Mouse (Mus musculus) forebrain, embryonic 13.5 days (tissue): ENCODE measurements around the gene Olfr131. TPM values are rescaled to one million over a fixed set of nuclear protein-coding genes. Genes with fewer than 3 reads are reported as not detected.
"Not testable (repeated sequence)": the region's sequence is repeated elsewhere in the genome, so short reads cannot be mapped to it uniquely, and the experiment has no call there.

ENCODE experiments used
- ATAC-seq: fragments of 200-750 bp; cut with Nextera tagmentation; 2 replicates; pipeline ENCODE4 v1.8.0; 2017
- H3K27ac ChIP-seq: fragments of 300-500 bp; sonication (generic); 2 replicates; pipeline ENCODE4 v1.5.1; 2015; ENCODE audit warnings: inconsistent platforms, mild to moderate bottlenecking, moderate library complexity
- H3K27me3 ChIP-seq: fragments of 300-500 bp; sonication (generic); 2 replicates; pipeline ENCODE4 v1.6.1; 2015; ENCODE audit warnings: mild to moderate bottlenecking, inconsistent platforms
- H3K36me3 ChIP-seq: fragments of 300-500 bp; sonication (generic); 2 replicates; pipeline ENCODE4 v1.6.1; 2015; ENCODE audit warnings: mild to moderate bottlenecking, inconsistent platforms; ENCODE audit not compliant: poor library complexity, severe bottlenecking
- H3K4me1 ChIP-seq: fragments of 300-500 bp; sonication (generic); 2 replicates; pipeline ENCODE4 v1.6.1; 2015; ENCODE audit warnings: inconsistent platforms
- H3K4me2 ChIP-seq: fragments of 300-500 bp; sonication (generic); 2 replicates; pipeline ENCODE4 v1.6.1; 2015; ENCODE audit warnings: inconsistent platforms, mild to moderate bottlenecking, moderate library complexity
- H3K4me3 ChIP-seq: fragments of 300-500 bp; sonication (generic); 2 replicates; pipeline ENCODE4 v1.5.1; 2015; ENCODE audit warnings: mild to moderate bottlenecking, inconsistent platforms
- H3K9ac ChIP-seq: fragments of 300-500 bp; sonication (generic); 2 replicates; pipeline ENCODE4 v1.6.1; 2015; ENCODE audit warnings: mild to moderate bottlenecking, inconsistent platforms
- H3K9me3 ChIP-seq: fragments of 300-500 bp; sonication (generic); replicated peaks from 2 replicates; pipeline ENCODE4 v1.6.1; 2016; ENCODE audit warnings: inconsistent platforms
- WGBS: fragments of 180-500 bp; shearing (Covaris S2); methylation state at CpG from one replicate; pipeline ENCODE4 v1.1.7; 2015; 5-methylcytosine and 5-hydroxymethylcytosine counted together
- polyA plus RNA-seq: library from polyadenylated mRNA; unstranded; fragments of >200 nt; fragmentation: Nextera tagmentation; extraction: Ambion mirVana; gene quantifications from 2 replicates; pipeline ENCODE4 v1.2.1, GENCODE M21; 2015

Olfr131 gene
- not detected in 2 replicates for polyA plus RNA-seq

DNA sequence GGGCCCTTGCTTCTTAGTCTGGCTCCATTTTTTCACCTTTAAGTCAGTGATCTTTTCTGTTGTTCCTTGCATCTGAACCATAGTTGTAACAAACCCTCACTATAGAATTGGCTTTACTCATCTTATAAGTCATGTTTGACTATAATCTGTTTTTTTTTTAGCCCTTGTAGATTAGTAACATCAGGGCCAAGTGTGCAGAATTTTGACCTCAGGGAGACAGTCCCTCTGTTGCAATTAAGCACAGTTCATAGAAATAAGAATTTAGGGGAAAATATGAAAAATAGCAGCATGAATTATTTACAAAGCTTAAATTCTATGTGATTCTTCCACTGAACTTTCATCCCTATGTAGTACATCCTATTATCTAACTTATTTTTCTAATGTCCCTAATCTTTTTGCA lies at the start of gene Olfr131:
Gene Olfr131 (minus strand): TSS at position 101 of the 400 bp plus-strand sequence.
- no peak for ATAC-seq
- Histone ChIP-seq H3K4me2 (no peak within 1 kb of the TSS), H3K4me1 (no peaks in the 10 kb centered on the region), H3K9ac (no peak within 1 kb of the TSS), H3K4me3 (no peak within 1 kb of the TSS), H3K36me3 (no peaks in the 10 kb centered on the region), H3K9me3 (no peaks in the 10 kb centered on the region), H3K27me3 (no peaks in the 10 kb centered on the region), H3K27ac (no peak within 1 kb of the TSS)

DNA sequence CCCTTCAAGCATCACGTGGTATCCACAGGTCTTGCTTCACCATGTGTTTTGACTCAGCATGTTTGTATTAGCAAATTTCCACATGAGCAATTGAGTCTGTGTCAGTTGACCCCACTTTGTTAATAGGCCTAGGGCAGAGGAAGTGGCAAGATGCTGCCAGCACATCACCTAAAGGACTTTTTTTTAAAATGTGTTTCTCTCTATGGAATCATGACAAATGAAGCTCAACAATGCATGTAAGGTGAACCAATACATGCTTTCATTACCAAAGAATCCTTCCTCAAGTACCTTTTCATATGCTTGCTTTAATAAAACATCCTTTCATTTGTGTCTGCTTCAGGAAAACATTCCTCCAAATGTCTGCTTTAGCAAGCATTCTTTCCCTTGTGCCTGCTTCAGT lies 45.9 kb upstream of the Olfr131 start, which contains the start of gene Olfr132:
Gene Olfr132 (minus strand): TSS at position 101 of the 400 bp plus-strand sequence.
- Histone ChIP-seq H3K4me3 (no peak within 1 kb of the TSS), H3K4me1 (no peaks in the 10 kb centered on the region), H3K27me3 (no peaks in the 10 kb centered on the region), H3K36me3 (no peaks in the 10 kb centered on the region), H3K4me2 (no peak within 1 kb of the TSS), H3K27ac (no peak within 1 kb of the TSS), H3K9ac (no peak within 1 kb of the TSS), H3K9me3 (no peaks in the 10 kb centered on the region)
- WGBS: 69% methylated on average over 1 of the region's 1 CpGs
- no peak for ATAC-seq

DNA sequence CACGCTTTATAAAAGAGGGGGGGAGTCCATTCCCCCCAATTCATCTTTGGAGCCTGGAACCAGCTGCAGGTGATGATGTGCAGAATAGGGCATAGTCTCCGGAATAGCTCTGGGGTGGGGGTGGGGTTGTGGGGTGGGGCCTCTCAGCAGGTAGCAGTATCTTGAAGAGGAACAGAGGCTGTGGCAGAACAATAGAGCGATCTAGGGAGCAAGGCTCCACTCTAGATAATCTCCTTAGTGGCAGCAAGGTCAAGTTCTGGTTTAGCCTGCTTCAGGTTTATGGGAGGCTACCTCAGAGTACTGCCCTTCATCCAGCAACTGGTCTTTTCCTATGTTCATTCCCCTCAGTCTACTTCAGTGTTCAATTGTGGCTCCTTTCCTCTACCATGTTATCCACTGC lies 36.9 kb upstream of the Olfr131 start:
- H3K27me3 ChIP-seq, H3K4me1 ChIP-seq, ATAC-seq, H3K9ac ChIP-seq, H3K4me3 ChIP-seq, H3K4me2 ChIP-seq, H3K9me3 ChIP-seq, H3K36me3 ChIP-seq, H3K27ac ChIP-seq: not testable (repeated sequence)
- 53% methylated on average over 3 of the region's 3 CpGs for WGBS

DNA sequence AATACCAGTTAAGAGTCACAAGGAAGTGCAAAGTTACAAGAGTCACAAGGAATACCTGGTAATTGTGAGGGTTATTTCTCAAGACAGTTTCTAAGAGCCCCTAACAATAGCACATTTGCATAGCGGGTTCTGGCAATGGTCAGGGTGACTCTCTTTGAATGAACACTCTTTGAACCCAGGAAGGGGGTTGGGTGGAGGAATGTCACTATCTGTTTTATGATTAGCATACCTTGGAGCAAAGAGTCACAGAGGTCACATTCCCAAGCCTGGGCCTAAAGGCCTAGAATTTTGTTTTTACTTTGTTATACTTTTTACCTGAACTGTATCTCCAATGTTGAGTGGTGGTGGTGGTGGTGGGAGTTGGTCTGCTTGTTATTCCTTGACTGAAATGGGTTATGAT lies 35.7 kb upstream of the Olfr131 start:
- H3K4me1 ChIP-seq, ATAC-seq, H3K27me3 ChIP-seq, H3K4me2 ChIP-seq, H3K9me3 ChIP-seq, H3K36me3 ChIP-seq, H3K9ac ChIP-seq, H3K4me3 ChIP-seq, H3K27ac ChIP-seq: not testable (repeated sequence)
- 86% methylated on average over 1 of the region's 1 CpGs for WGBS

DNA sequence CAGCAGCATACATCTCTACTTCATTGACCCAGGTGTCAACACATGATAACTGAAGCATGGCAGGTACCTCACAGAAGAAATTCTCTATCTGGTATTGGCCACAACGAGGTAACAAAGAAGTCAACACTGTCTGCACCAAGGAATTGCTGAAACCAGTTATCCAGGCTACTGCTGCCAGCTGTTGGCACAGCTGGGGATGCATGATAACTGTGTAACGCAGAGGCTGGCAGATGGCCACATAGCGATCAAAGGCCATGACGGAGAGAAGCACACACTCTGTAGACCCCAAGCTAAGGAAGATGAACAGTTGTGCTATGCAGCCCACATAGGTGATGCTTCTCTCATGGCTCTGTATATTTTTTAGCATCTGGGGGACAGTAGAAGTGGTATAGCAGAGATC lies 6.1 kb downstream of the Olfr131 start:
- no peaks in the 10 kb centered on the region for H3K36me3 ChIP-seq
- H3K27me3 ChIP-seq: no peaks in the 10 kb centered on the region
- H3K4me2 ChIP-seq: no peak overlapping the region
- H3K9ac ChIP-seq: no peak overlapping the region
- no peak overlapping the region for H3K27ac ChIP-seq
- H3K9me3 ChIP-seq: 0 out of 2 replicates have a peak, but pooled peaks cover 9% of the 10 kb centered on the region
- no peaks in the 10 kb centered on the region for H3K4me1 ChIP-seq
- no peak overlapping the region for H3K4me3 ChIP-seq
- WGBS: 89% methylated on average over 4 of the region's 4 CpGs
- no peak for ATAC-seq

DNA sequence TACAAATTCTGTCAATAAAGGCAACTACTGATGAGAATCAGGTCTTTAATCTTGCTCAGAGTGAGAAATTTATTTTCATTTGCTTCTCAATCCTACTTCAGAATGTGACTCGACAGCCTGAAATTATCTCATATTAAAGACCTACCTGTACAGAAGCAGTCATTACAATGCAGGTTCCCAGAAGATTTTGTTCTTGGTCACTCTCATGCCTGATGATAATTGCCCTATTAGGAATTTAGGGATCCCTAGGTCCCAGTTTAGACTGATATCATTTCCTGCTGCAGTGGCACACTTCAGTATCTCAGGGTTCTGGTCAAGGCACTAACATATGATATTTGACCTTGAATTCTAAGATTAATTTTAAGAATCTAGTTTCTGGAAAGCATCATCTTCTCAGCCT lies 24.9 kb downstream of the Olfr131 start, which contains the start of gene Olfr130:
Gene Olfr130 (plus strand): TSS at position 301 of the 400 bp plus-strand sequence.
- Histone ChIP-seq H3K9ac (no peak within 1 kb of the TSS), H3K9me3 (no peaks in the 10 kb centered on the region), H3K27me3 (no peaks in the 10 kb centered on the region), H3K4me2 (no peak within 1 kb of the TSS), H3K4me1 (no peaks in the 10 kb centered on the region), H3K36me3 (no peaks in the 10 kb centered on the region), H3K4me3 (no peak within 1 kb of the TSS), H3K27ac (no peak within 1 kb of the TSS)
- WGBS: 94% methylated on average over 1 of the region's 1 CpGs
- ATAC-seq: no peak

DNA sequence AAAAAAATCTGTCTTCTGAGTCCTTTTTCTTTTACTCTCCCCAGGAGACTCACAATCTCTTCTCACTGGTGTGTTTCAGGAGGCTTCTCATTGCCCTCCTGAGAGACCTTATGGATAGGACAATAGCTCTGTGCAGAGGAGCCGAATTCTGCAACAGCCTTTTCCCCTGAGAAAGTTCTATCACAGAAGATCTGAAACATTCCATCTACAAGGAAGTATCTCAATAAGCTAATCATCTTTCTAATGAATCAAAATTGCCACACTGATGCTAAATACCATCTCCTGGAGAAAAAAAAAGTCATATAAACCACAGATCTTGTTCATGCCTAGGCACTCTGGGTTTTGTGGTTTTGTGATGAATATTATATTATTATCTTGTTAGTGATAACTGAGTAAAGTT lies 28.5 kb downstream of the Olfr131 start, which contains the start of gene Olfr129:
Gene Olfr129 (minus strand): TSS at position 101 of the 400 bp plus-strand sequence.
- no peak for ATAC-seq
- 51% methylated on average over 1 of the region's 1 CpGs for WGBS
- Histone ChIP-seq H3K27ac (no peak within 1 kb of the TSS), H3K4me2 (no peak within 1 kb of the TSS), H3K9ac (no peak within 1 kb of the TSS), H3K27me3 (no peaks in the 10 kb centered on the region), H3K9me3 (no peaks in the 10 kb centered on the region), H3K4me1 (no peaks in the 10 kb centered on the region), H3K36me3 (no peaks in the 10 kb centered on the region), H3K4me3 (no peak within 1 kb of the TSS)

Other genes with a start within 250 kb of the Olfr131 start
- not detected in 2 replicates for gene Olfr126, start 241.2 kb downstream of the Olfr131 start, polyA plus RNA-seq
- not detected in 2 replicates for gene Olfr127, start 188.3 kb downstream of the Olfr131 start, polyA plus RNA-seq
- not detected in 2 replicates for gene Olfr128, start 168.1 kb downstream of the Olfr131 start, polyA plus RNA-seq
- not detected in 2 replicates for gene Olfr761, start 135.6 kb downstream of the Olfr131 start, polyA plus RNA-seq
- not detected in 2 replicates for gene Olfr129, start 28.6 kb downstream of the Olfr131 start, polyA plus RNA-seq
- gene Olfr130, start 24.8 kb downstream of the Olfr131 start, polyA plus RNA-seq: not detected in 2 replicates
- not detected in 2 replicates for gene Olfr132, start 45.8 kb upstream of the Olfr131 start, polyA plus RNA-seq
- not detected in 2 replicates for gene Olfr133, start 56.6 kb upstream of the Olfr131 start, polyA plus RNA-seq
- gene Olfr134, start 82.7 kb upstream of the Olfr131 start, polyA plus RNA-seq: not detected in 2 replicates
- not detected in 2 replicates for gene Olfr135, start 115.6 kb upstream of the Olfr131 start, polyA plus RNA-seq
- gene Olfr138, start 172.3 kb upstream of the Olfr131 start, polyA plus RNA-seq: not detected in 2 replicates
- gene Olfr137, start 218.9 kb upstream of the Olfr131 start, polyA plus RNA-seq: not detected in 2 replicates
- gene Olfr136, start 241.1 kb upstream of the Olfr131 start, polyA plus RNA-seq: not detected in 2 replicates